Mouse (Mus musculus): ENCODE results near the gene Tiam2.

DNA sequence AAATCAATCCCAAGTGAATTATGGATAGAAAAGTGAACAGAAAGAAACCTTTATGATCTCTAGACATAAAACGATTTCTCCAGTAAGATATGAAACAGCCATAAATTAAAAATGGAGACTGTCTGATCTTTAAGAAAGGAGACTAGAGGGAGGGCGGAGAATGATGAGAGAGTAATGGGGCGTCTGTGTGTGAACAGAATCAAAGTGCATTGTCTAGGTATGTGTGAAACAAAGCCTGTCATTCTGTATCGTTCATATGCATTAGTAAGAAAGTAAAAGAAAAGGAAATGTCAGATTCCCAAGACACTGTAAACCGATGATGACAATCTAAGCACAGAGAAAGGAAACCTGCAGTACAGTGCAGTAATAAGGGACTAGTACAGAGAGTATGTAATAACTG is 214.7 kb downstream of the Tiam2 start:
- TF ChIP-seq POLR2A (IDR thresholded peaks at IDR 0.05; ENCODE audit: insufficient read depth, low read depth, low read length), result no peak
- no peak for TF ChIP-seq CTCF (IDR thresholded peaks at IDR 0.05; ENCODE audit: insufficient read depth, low read depth, low read length)

Measured in olfactory bulb, adult 2 months (tissue).